Mouse (Mus musculus): Measurements from ENCODE around the gene Ptpn1. TPM values are rescaled to one million over a fixed set of nuclear protein-coding genes. Genes with fewer than 3 reads are reported as not detected.
A peak's percentile ranks its signal among the peaks of the same experiment; 100 is the strongest.

The Ptpn1 gene
- polyA plus RNA-seq (2011; ENCODE audit: insufficient read length, low read depth, missing spikeins), result 50.7 and 59.4 TPM in 2 replicates

- Histone ChIP-seq H3K4me3 (ENCODE audit: insufficient read depth, low read length) (peak within 1 kb of the TSS; percentile 83), H3K4me1 (ENCODE audit: control insufficient read depth, insufficient read depth, low read length) (peaks cover 11% of the 10 kb centered on the region), H3K27ac (ENCODE audit: insufficient read depth, low read length) (peak within 1 kb of the TSS; percentile 84)
- TF ChIP-seq POLR2A (IDR thresholded peaks at IDR 0.05; ENCODE audit: low read depth, low read length) (peak; percentile 92), CTCF (IDR thresholded peaks at IDR 0.05; ENCODE audit: borderline replicate concordance, insufficient read depth, low read length) (no peak)
Measured at GRCm38 (mm10) chr2:167931985-167932726, at the start of gene Ptpn1. Gene Ptpn1, plus strand, starts transcription at chr2:167932057.

GRCm38 (mm10) chr2:167886485-167886884, 45.4 kb upstream of the Ptpn1 start:
- TF ChIP-seq POLR2A (IDR thresholded peaks at IDR 0.05; ENCODE audit: low read depth, low read length) (no peak), CTCF (IDR thresholded peaks at IDR 0.05; ENCODE audit: borderline replicate concordance, insufficient read depth, low read length) (no peak)
- Histone ChIP-seq H3K4me3 (ENCODE audit: insufficient read depth, low read length) (no peak overlapping the region), H3K27ac (ENCODE audit: insufficient read depth, low read length) (no peak overlapping the region), H3K4me1 (ENCODE audit: control insufficient read depth, insufficient read depth, low read length) (no peaks in the 10 kb centered on the region)

GRCm38 (mm10) chr2:167887516-167888347, 44.1 kb upstream of the Ptpn1 start:
- no peak for TF ChIP-seq POLR2A (IDR thresholded peaks at IDR 0.05; ENCODE audit: low read depth, low read length)
- Histone ChIP-seq H3K4me3 (ENCODE audit: insufficient read depth, low read length) (no peak overlapping the region), H3K4me1 (ENCODE audit: control insufficient read depth, insufficient read depth, low read length) (no peaks in the 10 kb centered on the region), H3K27ac (ENCODE audit: insufficient read depth, low read length) (no peak overlapping the region)

- TF ChIP-seq POLR2A (IDR thresholded peaks at IDR 0.05; ENCODE audit: low read depth, low read length), result no peak
- no peak for TF ChIP-seq CTCF (IDR thresholded peaks at IDR 0.05; ENCODE audit: borderline replicate concordance, insufficient read depth, low read length)
- Histone ChIP-seq H3K27ac (ENCODE audit: insufficient read depth, low read length) (no peak overlapping the region), H3K4me1 (ENCODE audit: control insufficient read depth, insufficient read depth, low read length) (no peaks in the 10 kb centered on the region)
Measured at GRCm38 (mm10) chr2:167888834-167889233, 43.0 kb upstream of the Ptpn1 start.

GRCm38 (mm10) chr2:167889886-167890285, 42.0 kb upstream of the Ptpn1 start:
- no peak overlapping the region for H3K4me3 ChIP-seq (ENCODE audit: insufficient read depth, low read length)
- no peak for TF ChIP-seq CTCF (IDR thresholded peaks at IDR 0.05; ENCODE audit: borderline replicate concordance, insufficient read depth, low read length)
- H3K4me1 ChIP-seq (ENCODE audit: control insufficient read depth, insufficient read depth, low read length), result no peaks in the 10 kb centered on the region
- no peak overlapping the region for H3K27ac ChIP-seq (ENCODE audit: insufficient read depth, low read length)

More at GRCm38 (mm10) chr2:167888834-167889233, 43.0 kb upstream of the Ptpn1 start:
- H3K4me3 ChIP-seq (ENCODE audit: insufficient read depth, low read length), result no peak overlapping the region

GRCm38 (mm10) chr2:167891908-167892307, 39.9 kb upstream of the Ptpn1 start:
- Histone ChIP-seq H3K27ac (ENCODE audit: insufficient read depth, low read length) (no peak overlapping the region), H3K4me3 (ENCODE audit: insufficient read depth, low read length) (no peak overlapping the region), H3K4me1 (ENCODE audit: control insufficient read depth, insufficient read depth, low read length) (no peaks in the 10 kb centered on the region)
- TF ChIP-seq POLR2A (IDR thresholded peaks at IDR 0.05; ENCODE audit: low read depth, low read length), result no peak
- peak; percentile 90 for TF ChIP-seq CTCF (IDR thresholded peaks at IDR 0.05; ENCODE audit: borderline replicate concordance, insufficient read depth, low read length)

GRCm38 (mm10) chr2:167893680-167894079, 38.2 kb upstream of the Ptpn1 start:
- TF ChIP-seq CTCF (IDR thresholded peaks at IDR 0.05; ENCODE audit: borderline replicate concordance, insufficient read depth, low read length) (no peak), POLR2A (IDR thresholded peaks at IDR 0.05; ENCODE audit: low read depth, low read length) (no peak)
- no peaks in the 10 kb centered on the region for H3K4me1 ChIP-seq (ENCODE audit: control insufficient read depth, insufficient read depth, low read length)

GRCm38 (mm10) chr2:167894948-167895372, 36.9 kb upstream of the Ptpn1 start:
- TF ChIP-seq CTCF (IDR thresholded peaks at IDR 0.05; ENCODE audit: borderline replicate concordance, insufficient read depth, low read length) (peak; percentile 97), POLR2A (IDR thresholded peaks at IDR 0.05; ENCODE audit: low read depth, low read length) (no peak)
- Histone ChIP-seq H3K4me3 (ENCODE audit: insufficient read depth, low read length) (peak overlapping the region; percentile 11; the same call in 1 of the 2 replicates), H3K4me1 (ENCODE audit: control insufficient read depth, insufficient read depth, low read length) (no peaks in the 10 kb centered on the region), H3K27ac (ENCODE audit: insufficient read depth, low read length) (no peak overlapping the region)

More at GRCm38 (mm10) chr2:167893680-167894079, 38.2 kb upstream of the Ptpn1 start:
- no peak overlapping the region for H3K27ac ChIP-seq (ENCODE audit: insufficient read depth, low read length)
- no peak overlapping the region for H3K4me3 ChIP-seq (ENCODE audit: insufficient read depth, low read length)

- Histone ChIP-seq H3K27ac (ENCODE audit: insufficient read depth, low read length) (no peak overlapping the region), H3K4me3 (ENCODE audit: insufficient read depth, low read length) (no peak overlapping the region), H3K4me1 (ENCODE audit: control insufficient read depth, insufficient read depth, low read length) (no peaks in the 10 kb centered on the region)
- TF ChIP-seq CTCF (IDR thresholded peaks at IDR 0.05; ENCODE audit: borderline replicate concordance, insufficient read depth, low read length) (no peak), POLR2A (IDR thresholded peaks at IDR 0.05; ENCODE audit: low read depth, low read length) (no peak)
Measured at GRCm38 (mm10) chr2:167897896-167898295, 34.0 kb upstream of the Ptpn1 start.

GRCm38 (mm10) chr2:167899989-167900421, 31.9 kb upstream of the Ptpn1 start:
- TF ChIP-seq CTCF (IDR thresholded peaks at IDR 0.05; ENCODE audit: borderline replicate concordance, insufficient read depth, low read length), result no peak
- TF ChIP-seq POLR2A (IDR thresholded peaks at IDR 0.05; ENCODE audit: low read depth, low read length), result no peak
- Histone ChIP-seq H3K4me3 (ENCODE audit: insufficient read depth, low read length) (no peak overlapping the region), H3K27ac (ENCODE audit: insufficient read depth, low read length) (no peak overlapping the region), H3K4me1 (ENCODE audit: control insufficient read depth, insufficient read depth, low read length) (no peaks in the 10 kb centered on the region)

Data from embryonic fibroblast, embryonic 13.5 days (primary cell).